Mouse (Mus musculus) embryonic facial prominence, embryonic 14.5 days (tissue): ENCODE results near the gene Wdr95. TPM values are rescaled to one million over a fixed set of nuclear protein-coding genes. Genes with fewer than 3 reads are reported as not detected.

Source experiments
- ATAC-seq: fragments of 200-750 bp; cut with Nextera tagmentation; 2 replicates; pipeline ENCODE4 v1.8.0; 2017; ENCODE audit warnings: low read depth, moderate number of reproducible peaks, moderate TSS enrichment
- DNase-seq: peaks from one replicate; pipeline ENCODE4 v3.0.0-alpha.2; 2015; ENCODE audit warnings: low spot score
- H3K27ac ChIP-seq: fragments of 300-500 bp; sonication (generic); replicated peaks from 2 replicates; pipeline ENCODE4 v1.5.1; 2014; ENCODE audit warnings: low read depth, mild to moderate bottlenecking, low read length, moderate library complexity
- H3K27me3 ChIP-seq: fragments of 300-500 bp; sonication (generic); replicated peaks from 2 replicates; pipeline ENCODE4 v1.6.1; 2014; ENCODE audit warnings: low read length; ENCODE audit not compliant: control insufficient read depth, insufficient read depth
- H3K36me3 ChIP-seq: fragments of 300-500 bp; sonication (generic); 2 replicates; pipeline ENCODE4 v1.6.1; 2014; ENCODE audit warnings: low read length, mixed read lengths; ENCODE audit not compliant: control insufficient read depth, insufficient read depth
- H3K4me1 ChIP-seq: fragments of 300-500 bp; sonication (generic); 2 replicates; pipeline ENCODE4 v1.6.1; 2014; ENCODE audit warnings: antibody characterized with exemption, low read length; ENCODE audit not compliant: control insufficient read depth, insufficient read depth
- H3K4me2 ChIP-seq: fragments of 300-500 bp; sonication (generic); 2 replicates; pipeline ENCODE4 v1.6.1; 2014; ENCODE audit warnings: low read depth, mild to moderate bottlenecking, low read length, moderate library complexity, mixed read lengths
- H3K4me3 ChIP-seq: fragments of 300-500 bp; sonication (generic); 2 replicates; pipeline ENCODE4 v1.5.1; 2014; ENCODE audit warnings: low read depth, mild to moderate bottlenecking, low read length
- H3K9ac ChIP-seq: fragments of 300-500 bp; sonication (generic); 2 replicates; pipeline ENCODE4 v1.6.1; 2014; ENCODE audit warnings: low read depth, mild to moderate bottlenecking, low read length, moderate library complexity, mixed read lengths
- H3K9me3 ChIP-seq: fragments of 300-500 bp; sonication (generic); 2 replicates; pipeline ENCODE4 v1.6.1; 2016; ENCODE audit warnings: low read length; ENCODE audit not compliant: control insufficient read depth
- WGBS: fragments of 180-500 bp; shearing (Covaris S2); extraction: QIAGEN DNeasy Blood & Tissue Kit; methylation state at CpG from one replicate; pipeline ENCODE4 v1.1.7; 2014; 5-methylcytosine and 5-hydroxymethylcytosine counted together
- polyA plus RNA-seq: library from polyadenylated mRNA; unstranded; fragments of >200 nt; fragmentation: Nextera tagmentation; extraction: Ambion mirVana; gene quantifications from 2 replicates; pipeline ENCODE4 v1.2.1, GENCODE M21; 2014

Wdr95 gene
- polyA plus RNA-seq, 1 experiment from 2014 or later, result 0.72 TPM

- no peak overlapping the region for H3K4me3 ChIP-seq
- no peaks in the 10 kb centered on the region for H3K27me3 ChIP-seq
- no peak overlapping the region for H3K27ac ChIP-seq
- H3K9ac ChIP-seq, result no peak overlapping the region
- WGBS, result 75% methylated on average over 6 of the region's 6 CpGs
- no peak for DNase-seq
- no peaks in the 10 kb centered on the region for H3K4me1 ChIP-seq
- H3K4me2 ChIP-seq, result no peak overlapping the region
- no peak for ATAC-seq
- H3K36me3 ChIP-seq, result no peaks in the 10 kb centered on the region
- H3K9me3 ChIP-seq, result no peaks in the 10 kb centered on the region
Observed at GRCm38 (mm10) chr5:149648895-149649406, 120.5 kb downstream of the Wdr95 start.

GRCm38 (mm10) chr5:149649499-149650178, 121.2 kb downstream of the Wdr95 start:
- Histone ChIP-seq H3K36me3 (no peaks in the 10 kb centered on the region), H3K4me1 (no peaks in the 10 kb centered on the region), H3K9ac (no peak overlapping the region), H3K27me3 (no peaks in the 10 kb centered on the region), H3K4me2 (no peak overlapping the region), H3K4me3 (no peak overlapping the region), H3K9me3 (no peaks in the 10 kb centered on the region), H3K27ac (no peak overlapping the region)
- DNase-seq (no peak), ATAC-seq (no peak)
- WGBS, result 84% methylated on average over 14 of the region's 14 CpGs

GRCm38 (mm10) chr5:149650179-149650553, 121.7 kb downstream of the Wdr95 start:
- 59% methylated on average over 4 of the region's 4 CpGs for WGBS
- H3K4me2 ChIP-seq, result no peak overlapping the region
- no peaks in the 10 kb centered on the region for H3K9me3 ChIP-seq
- no peak overlapping the region for H3K27ac ChIP-seq
- no peaks in the 10 kb centered on the region for H3K4me1 ChIP-seq
- no peaks in the 10 kb centered on the region for H3K36me3 ChIP-seq
- H3K9ac ChIP-seq, result no peak overlapping the region
- ATAC-seq (no peak), DNase-seq (no peak)
- H3K27me3 ChIP-seq, result no peaks in the 10 kb centered on the region
- no peak overlapping the region for H3K4me3 ChIP-seq

- Histone ChIP-seq H3K4me2 (no peak overlapping the region), H3K9ac (no peak overlapping the region), H3K9me3 (no peaks in the 10 kb centered on the region), H3K36me3 (no peaks in the 10 kb centered on the region), H3K4me3 (no peak overlapping the region), H3K27ac (no peak overlapping the region), H3K27me3 (no peaks in the 10 kb centered on the region), H3K4me1 (no peaks in the 10 kb centered on the region)
- DNase-seq (no peak), ATAC-seq (no peak)
- 83% methylated on average over 9 of the region's 9 CpGs for WGBS
Observed at GRCm38 (mm10) chr5:149655636-149656035, 127.2 kb downstream of the Wdr95 start.

- Histone ChIP-seq H3K9me3 (no peaks in the 10 kb centered on the region), H3K4me1 (no peaks in the 10 kb centered on the region), H3K27ac (no peak overlapping the region), H3K27me3 (no peaks in the 10 kb centered on the region), H3K4me2 (no peak overlapping the region), H3K36me3 (no peaks in the 10 kb centered on the region), H3K4me3 (no peak overlapping the region), H3K9ac (no peak overlapping the region)
- DNase-seq (no peak), ATAC-seq (no peak)
- 67% methylated on average over 3 of the region's 3 CpGs for WGBS
Observed at GRCm38 (mm10) chr5:149658022-149658421, 129.5 kb downstream of the Wdr95 start.

GRCm38 (mm10) chr5:149658741-149659413, 130.4 kb downstream of the Wdr95 start:
- Histone ChIP-seq H3K9ac (no peak overlapping the region), H3K36me3 (no peaks in the 10 kb centered on the region), H3K27me3 (no peaks in the 10 kb centered on the region), H3K4me2 (no peak overlapping the region), H3K9me3 (no peaks in the 10 kb centered on the region), H3K27ac (no peak overlapping the region), H3K4me1 (no peaks in the 10 kb centered on the region), H3K4me3 (no peak overlapping the region)
- 68% methylated on average over 9 of the region's 9 CpGs for WGBS
- no peak for DNase-seq
- ATAC-seq, result no peak

- Histone ChIP-seq H3K4me1 (no peaks in the 10 kb centered on the region), H3K27ac (no peak overlapping the region), H3K36me3 (no peaks in the 10 kb centered on the region), H3K27me3 (no peaks in the 10 kb centered on the region), H3K9ac (no peak overlapping the region), H3K9me3 (no peaks in the 10 kb centered on the region), H3K4me3 (no peak overlapping the region), H3K4me2 (no peak overlapping the region)
- ATAC-seq (no peak), DNase-seq (no peak)
- 71% methylated on average over 9 of the region's 9 CpGs for WGBS
Observed at GRCm38 (mm10) chr5:149659414-149659780, 130.9 kb downstream of the Wdr95 start.

GRCm38 (mm10) chr5:149661428-149661827, 132.9 kb downstream of the Wdr95 start:
- no peak for DNase-seq
- no peaks in the 10 kb centered on the region for H3K4me1 ChIP-seq
- no peak for ATAC-seq

More at GRCm38 (mm10) chr5:149661428-149661827, 132.9 kb downstream of the Wdr95 start:
- no peak overlapping the region for H3K4me2 ChIP-seq
- H3K27me3 ChIP-seq, result no peaks in the 10 kb centered on the region
- WGBS, result 84% methylated on average over 6 of the region's 6 CpGs
- H3K9ac ChIP-seq, result no peak overlapping the region
- no peak overlapping the region for H3K27ac ChIP-seq
- H3K4me3 ChIP-seq, result no peak overlapping the region
- no peaks in the 10 kb centered on the region for H3K36me3 ChIP-seq
- no peaks in the 10 kb centered on the region for H3K9me3 ChIP-seq
